Mouse (Mus musculus): Measurements from ENCODE around the gene Gal3st2b.
"Not testable (repeated sequence)": the region's sequence is repeated elsewhere in the genome, so short reads cannot be mapped to it uniquely, and the experiment has no call there.

Gene Gal3st2b

DNA sequence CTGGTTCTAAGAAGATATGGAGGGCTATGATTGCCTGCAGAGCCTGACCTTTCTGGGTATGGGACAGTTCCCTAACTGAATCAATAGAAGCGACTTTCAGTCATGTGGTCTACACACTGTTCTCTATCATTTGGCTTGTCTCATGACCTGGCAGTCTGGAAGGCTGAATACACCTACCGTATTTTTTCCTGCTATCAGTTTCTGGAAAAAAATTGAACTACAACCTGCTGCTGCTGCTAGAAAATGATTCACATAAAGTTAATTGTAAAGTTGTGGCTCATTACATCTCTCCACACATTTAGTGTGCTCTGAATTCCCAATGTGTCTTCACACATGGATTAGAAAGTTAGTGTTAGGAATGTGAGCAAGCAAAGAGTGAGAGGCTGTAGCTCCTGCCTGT is at the start of gene Gal3st2b:
Gal3st2b (plus strand) TSS at position 301 of the 400 bp plus-strand sequence.
- not testable (repeated sequence) for DNase-seq

- not testable (repeated sequence) for DNase-seq
Observed at GRCm38 (mm10) chr1:93871594-93872105, 46.5 kb upstream of the Gal3st2b start.

DNA sequence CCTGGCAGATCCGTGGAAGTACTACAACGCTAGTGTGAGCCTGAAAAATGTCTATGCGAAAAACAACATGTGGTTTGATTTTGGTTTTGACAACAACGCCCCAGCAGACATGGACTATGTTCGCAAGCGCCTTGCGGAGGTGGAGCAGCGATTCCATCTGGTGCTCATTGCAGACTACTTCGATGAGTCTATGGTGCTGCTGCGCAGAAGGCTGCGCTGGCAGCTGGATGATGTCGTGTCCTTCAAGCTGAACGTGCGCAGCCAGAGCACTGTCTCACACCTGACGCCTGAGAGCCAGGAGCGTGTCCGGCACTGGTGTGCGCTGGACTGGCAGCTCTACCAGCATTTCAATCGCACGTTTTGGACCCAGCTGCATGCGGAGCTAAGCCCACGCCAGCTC is 43.7 kb upstream of the Gal3st2b start:
- DNase-seq, result peak; percentile 18

- not testable (repeated sequence) for DNase-seq
Observed at GRCm38 (mm10) chr1:93881778-93882177, 36.3 kb upstream of the Gal3st2b start.

DNA sequence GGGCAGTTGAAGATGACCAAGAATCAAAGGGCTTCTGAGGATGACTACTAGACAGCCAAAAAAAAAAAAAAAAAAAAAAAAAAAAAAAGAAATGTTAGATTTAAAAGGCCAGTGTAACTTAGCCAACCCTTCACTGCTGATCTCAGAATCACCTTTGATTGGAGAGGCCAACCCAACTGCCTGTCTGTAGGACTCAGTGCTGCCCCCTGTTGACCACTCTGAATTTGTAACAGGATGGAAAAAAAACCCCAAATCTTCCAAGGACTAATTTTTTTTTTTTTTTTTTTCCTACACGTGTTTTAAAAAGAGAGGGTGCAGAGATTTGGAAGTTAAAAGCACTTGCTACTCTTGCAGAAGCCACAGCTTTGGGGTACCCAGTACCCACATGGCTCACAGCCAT is 27.2 kb upstream of the Gal3st2b start:
- DNase-seq, result not testable (repeated sequence)

DNA sequence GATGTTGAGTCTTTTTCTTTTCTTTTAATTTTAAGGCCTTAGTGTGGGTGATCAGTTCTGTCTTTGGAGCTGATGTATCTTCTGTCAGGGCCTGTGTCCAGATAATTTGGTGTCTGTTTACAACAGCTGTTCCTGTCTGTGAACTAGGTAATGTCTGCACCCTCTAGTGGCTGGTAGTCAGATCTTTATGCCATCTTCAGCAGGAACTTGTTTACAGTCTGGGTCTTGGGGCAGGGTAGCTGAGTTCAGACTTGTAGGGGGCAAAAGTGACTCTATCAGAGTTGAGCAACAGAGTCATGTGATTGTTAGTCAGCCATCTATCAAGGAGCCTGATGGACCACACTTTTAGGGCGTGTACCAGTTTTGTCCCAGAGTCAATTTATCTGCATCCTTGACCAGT is 20.7 kb upstream of the Gal3st2b start:
- DNase-seq, result not testable (repeated sequence)

DNA sequence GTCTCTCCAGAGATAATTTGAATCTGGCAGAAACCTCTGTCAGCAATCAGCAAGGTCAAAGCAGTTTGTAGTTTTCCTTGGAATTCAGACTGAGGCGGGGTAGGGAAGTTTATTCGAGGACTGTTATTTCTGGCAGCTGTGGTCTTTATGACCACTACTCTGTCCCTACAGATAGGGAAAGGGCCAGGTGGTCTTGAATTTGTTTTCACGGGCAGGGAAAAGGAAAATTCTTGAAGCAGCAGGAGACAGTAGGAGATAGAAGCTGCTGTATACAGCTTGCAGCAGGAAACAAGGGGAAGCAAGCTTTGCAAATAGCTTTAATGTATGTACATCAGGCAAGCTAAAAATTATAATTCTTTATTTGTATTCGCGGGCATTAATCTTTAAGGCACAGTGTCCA is 16.8 kb upstream of the Gal3st2b start:
- not testable (repeated sequence) for DNase-seq

DNA sequence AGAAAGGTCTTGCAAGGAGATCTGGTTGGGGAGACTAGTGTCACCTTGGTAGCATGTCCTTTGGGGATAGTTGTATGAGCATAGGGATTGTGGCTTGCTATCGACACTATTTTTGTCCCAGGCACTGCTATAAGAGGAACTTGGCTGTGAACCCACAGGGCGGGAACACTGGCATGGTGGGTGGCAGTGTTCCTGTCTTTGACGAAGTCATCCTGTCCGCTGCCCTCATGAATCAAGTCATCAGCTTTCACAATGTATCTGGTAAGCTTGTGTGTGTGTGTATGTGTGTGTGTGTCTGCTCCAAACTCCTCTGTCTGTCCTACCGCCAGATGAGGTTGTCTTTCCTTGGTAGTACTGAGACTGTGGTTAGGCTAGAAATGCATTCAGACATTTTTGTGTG is 11.4 kb upstream of the Gal3st2b start:
- not testable (repeated sequence) for DNase-seq

- not testable (repeated sequence) for DNase-seq
Observed at GRCm38 (mm10) chr1:93908977-93909586, 9.0 kb upstream of the Gal3st2b start.

GRCm38 (mm10) chr1:93911877-93912276 is 6.2 kb upstream of the Gal3st2b start:
- not testable (repeated sequence) for DNase-seq

- not testable (repeated sequence) for DNase-seq
Observed at GRCm38 (mm10) chr1:93917160-93917559, 951 bp upstream of the Gal3st2b start.

GRCm38 (mm10) chr1:93918775-93919174 is 664 bp downstream of the Gal3st2b start:
- DNase-seq, result not testable (repeated sequence)

- DNase-seq, result not testable (repeated sequence)
Observed at GRCm38 (mm10) chr1:93919321-93919720, 1.2 kb downstream of the Gal3st2b start.

GRCm38 (mm10) chr1:93922609-93923008 is 4.5 kb downstream of the Gal3st2b start:
- not testable (repeated sequence) for DNase-seq

DNA sequence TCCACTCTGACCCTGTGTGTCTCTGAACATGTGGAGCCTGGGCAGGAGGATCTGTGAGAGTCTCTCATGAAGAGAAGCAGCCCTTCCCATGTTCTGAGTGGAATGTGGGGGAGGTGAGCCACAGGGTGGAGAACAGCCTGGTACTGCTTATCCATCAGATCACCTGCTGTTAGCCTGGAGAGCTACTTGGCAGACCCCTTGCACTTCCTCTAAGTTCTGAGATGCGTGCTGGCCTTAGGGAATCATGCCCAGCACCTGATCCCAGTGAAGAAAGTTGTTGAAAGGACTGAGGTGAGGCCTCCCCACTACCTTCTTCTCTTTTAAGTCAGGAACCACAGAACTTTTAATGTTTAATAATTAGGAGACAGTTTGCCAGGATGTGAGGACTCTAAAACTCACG is 5.0 kb downstream of the Gal3st2b start:
- not testable (repeated sequence) for DNase-seq

- DNase-seq, result not testable (repeated sequence)
Observed at GRCm38 (mm10) chr1:93935378-93935777, 17.3 kb downstream of the Gal3st2b start.

DNA sequence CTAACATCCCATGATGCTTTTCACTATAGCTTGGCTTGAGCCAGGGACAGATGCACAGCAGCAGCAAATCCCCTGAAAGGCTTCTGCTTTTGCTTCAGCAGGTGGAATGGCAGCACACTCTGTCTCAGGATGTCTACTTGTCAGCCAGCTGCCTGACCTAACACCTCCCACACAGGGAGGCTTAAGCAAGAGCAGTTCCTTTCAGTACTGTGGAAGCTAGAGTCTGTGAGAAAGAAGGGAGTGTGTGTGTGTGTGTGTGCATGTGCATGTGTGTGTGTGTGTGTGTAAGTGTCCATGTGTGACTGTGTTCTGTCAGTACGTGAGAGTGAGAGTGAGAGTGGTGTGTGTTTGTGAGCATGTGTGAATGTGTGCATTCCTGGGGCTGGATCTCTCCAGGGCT is 19.7 kb downstream of the Gal3st2b start:
- not testable (repeated sequence) for DNase-seq

DNA sequence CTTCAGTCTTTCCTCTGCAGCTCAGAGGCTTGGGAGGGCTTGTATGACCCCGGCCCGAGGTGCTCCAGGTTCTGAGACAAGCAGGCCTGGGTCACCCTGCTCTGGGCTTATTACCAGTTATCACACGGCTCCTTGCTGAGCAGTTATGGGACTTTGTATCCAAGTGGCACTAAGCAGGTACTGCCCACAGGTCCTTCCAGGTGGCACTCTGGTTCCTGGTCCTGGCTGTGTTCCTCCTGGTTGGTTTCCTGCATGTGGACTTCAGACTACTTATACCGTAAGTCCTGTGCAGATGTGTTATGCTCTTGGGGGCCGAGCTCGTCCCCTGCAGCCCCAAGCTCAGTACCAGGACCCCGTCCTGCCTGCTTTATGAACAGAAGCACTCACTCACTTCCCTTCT is 20.3 kb downstream of the Gal3st2b start:
- not testable (repeated sequence) for DNase-seq

- DNase-seq, result not testable (repeated sequence)
Observed at GRCm38 (mm10) chr1:93949087-93949486, 31.0 kb downstream of the Gal3st2b start.

DNA sequence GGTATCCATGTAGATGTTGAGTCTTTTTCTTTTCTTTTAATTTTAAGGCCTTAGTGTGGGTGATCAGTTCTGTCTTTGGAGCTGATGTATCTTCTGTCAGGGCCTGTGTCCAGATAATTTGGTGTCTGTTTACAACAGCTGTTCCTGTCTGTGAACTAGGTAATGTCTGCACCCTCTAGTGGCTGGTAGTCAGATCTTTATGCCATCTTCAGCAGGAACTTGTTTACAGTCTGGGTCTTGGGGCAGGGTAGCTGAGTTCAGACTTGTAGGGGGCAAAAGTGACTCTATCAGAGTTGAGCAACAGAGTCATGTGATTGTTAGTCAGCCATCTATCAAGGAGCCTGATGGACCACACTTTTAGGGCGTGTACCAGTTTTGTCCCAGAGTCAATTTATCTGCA is 48.4 kb downstream of the Gal3st2b start:
- not testable (repeated sequence) for DNase-seq

- DNase-seq, result not testable (repeated sequence)
Observed at GRCm38 (mm10) chr1:93970380-93970779, 52.3 kb downstream of the Gal3st2b start.

DNA sequence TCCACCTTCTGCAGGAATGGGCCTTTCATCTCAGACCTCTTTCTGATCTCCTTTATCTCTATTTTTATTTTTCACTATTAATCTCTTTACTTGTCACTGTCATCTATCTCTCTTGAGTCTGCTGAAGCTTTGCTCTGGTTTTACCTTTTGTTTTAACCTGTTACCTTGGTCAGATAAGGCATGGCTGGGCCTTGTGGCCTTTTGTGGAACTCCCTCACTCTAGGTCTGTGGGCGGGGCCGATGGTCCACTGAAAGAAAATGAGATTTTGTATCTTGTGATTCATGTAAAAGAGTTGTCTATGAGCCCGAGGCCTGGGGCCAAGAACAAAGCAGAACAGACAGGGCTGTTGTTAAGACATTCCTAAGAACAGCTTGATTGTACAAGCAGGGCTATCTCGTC is 52.7 kb downstream of the Gal3st2b start:
- not testable (repeated sequence) for DNase-seq

DNA sequence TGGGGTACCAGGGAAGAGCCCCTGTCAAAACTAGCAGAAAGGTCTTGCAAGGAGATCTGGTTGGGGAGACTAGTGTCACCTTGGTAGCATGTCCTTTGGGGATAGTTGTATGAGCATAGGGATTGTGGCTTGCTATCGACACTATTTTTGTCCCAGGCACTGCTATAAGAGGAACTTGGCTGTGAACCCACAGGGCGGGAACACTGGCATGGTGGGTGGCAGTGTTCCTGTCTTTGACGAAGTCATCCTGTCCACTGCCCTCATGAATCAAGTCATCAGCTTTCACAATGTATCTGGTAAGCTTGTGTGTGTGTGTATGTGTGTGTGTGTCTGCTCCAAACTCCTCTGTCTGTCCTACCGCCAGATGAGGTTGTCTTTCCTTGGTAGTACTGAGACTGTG is 57.7 kb downstream of the Gal3st2b start:
- not testable (repeated sequence) for DNase-seq

GRCm38 (mm10) chr1:93978287-93978686 is 60.2 kb downstream of the Gal3st2b start:
- DNase-seq, result not testable (repeated sequence)

DNA sequence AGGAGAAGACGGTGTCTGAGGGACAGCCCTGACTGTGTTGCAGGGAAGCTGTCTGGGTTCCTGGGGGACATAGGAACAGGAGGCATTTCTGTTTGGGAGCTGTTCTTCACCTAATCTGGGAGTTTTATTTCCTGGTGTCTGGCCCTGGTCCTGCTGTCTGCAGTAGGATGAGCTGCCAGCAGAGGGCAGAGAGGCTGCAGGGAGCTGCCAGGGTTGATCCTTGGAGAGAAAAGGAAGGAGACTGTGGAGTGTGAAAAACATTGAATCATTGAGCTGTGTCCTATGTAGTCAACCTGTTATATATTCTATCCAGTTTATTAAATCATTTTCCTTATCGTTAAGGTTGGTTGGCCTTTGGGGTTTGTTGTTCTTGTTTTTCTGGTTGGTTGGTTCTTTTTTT is 62.8 kb downstream of the Gal3st2b start:
- not testable (repeated sequence) for DNase-seq

Measured in layer of hippocampus, adult 9-11 months (tissue).